Mouse (Mus musculus): Measurements from ENCODE around the gene Vamp2. TPM values are rescaled to one million over a fixed set of nuclear protein-coding genes. Genes with fewer than 3 reads are reported as not detected.
A peak's percentile ranks its signal among the peaks of the same experiment; 100 is the strongest.

Gene Vamp2
- polyA plus RNA-seq, 1 experiment = 51.8 TPM

DNA sequence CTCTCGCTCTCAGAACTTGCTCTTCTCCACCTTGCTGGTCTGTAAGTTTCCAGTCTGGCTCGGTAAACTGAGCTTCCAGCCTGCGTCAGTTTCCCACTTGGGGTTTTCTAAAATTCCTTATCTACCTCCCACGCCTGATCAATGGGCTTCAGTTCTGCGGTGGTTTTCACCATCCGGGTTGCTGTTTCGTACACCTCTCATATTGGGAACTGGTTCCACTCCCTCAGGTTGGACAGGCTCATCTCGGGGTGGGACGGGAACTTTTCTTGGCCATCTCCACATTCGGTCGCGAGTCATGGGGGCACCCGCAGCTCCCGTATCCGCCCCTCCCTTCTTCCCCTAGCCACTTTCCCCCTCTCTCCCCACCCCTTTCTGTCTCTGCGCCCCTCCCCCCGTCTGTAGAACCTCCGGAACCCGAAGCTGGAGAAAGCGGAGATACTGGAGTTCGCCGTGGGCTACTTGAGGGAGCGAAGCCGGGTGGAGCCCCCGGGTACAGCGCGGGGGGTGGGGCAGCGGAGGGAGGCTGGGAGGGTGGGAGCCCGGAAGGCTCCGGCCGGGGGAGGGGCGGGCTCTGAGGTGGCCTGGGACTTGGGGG is 33.5 kb downstream of the Vamp2 start:
- no peak for TF ChIP-seq CEBPB (IDR thresholded peaks at IDR 0.05; ENCODE audit: insufficient read depth, poor library complexity, severe bottlenecking)
- no peak for TF ChIP-seq USF1 (IDR thresholded peaks at IDR 0.05; ENCODE audit: low read depth)
- no peak for TF ChIP-seq E2F4 (IDR thresholded peaks at IDR 0.05; ENCODE audit: insufficient read depth)
- no peak for TF ChIP-seq REST (IDR thresholded peaks at IDR 0.05; ENCODE audit: insufficient read depth, insufficient read length)
- TF ChIP-seq POLR2A (IDR thresholded peaks at IDR 0.05; ENCODE audit: insufficient read length, low read depth) = no peak
- no peak for TF ChIP-seq MYOG (IDR thresholded peaks at IDR 0.05; ENCODE audit: control insufficient read depth in 1 of 3, insufficient read depth in 1 of 3, insufficient read length in 2 of 3, low read depth in 2 of 3)
- no peak for TF ChIP-seq POLR2AphosphoS2 (IDR thresholded peaks at IDR 0.05; ENCODE audit: insufficient read length, low read depth)
- no peak for TF ChIP-seq SRF (IDR thresholded peaks at IDR 0.05; ENCODE audit: control insufficient read depth, insufficient read length, low read depth)
- TF ChIP-seq TCF3 (IDR thresholded peaks at IDR 0.05; ENCODE audit: insufficient read length, low read depth) = no peak
- TF ChIP-seq TCF12 (IDR thresholded peaks at IDR 0.05; ENCODE audit: insufficient read depth, poor library complexity, severe bottlenecking) = no peak
- TF ChIP-seq MAX (IDR thresholded peaks at IDR 0.05; ENCODE audit: low read depth) = no peak
- Histone ChIP-seq H3K79me2 (ENCODE audit: control insufficient read depth, insufficient read depth) (no peaks in the 10 kb centered on the region), H3K4me3 (peak overlapping the region; percentile 68), H3K4me2 (ENCODE audit: low read depth) (peak overlapping the region; percentile 99), H3ac (ENCODE audit: control insufficient read depth, insufficient read length) (peak overlapping the region; percentile 82), H3K27me3 (ENCODE audit: control insufficient read depth, insufficient read depth, insufficient read length) (no peaks in the 10 kb centered on the region), H3K36me3 (ENCODE audit: control insufficient read depth, insufficient read depth) (no peaks in the 10 kb centered on the region)

DNA sequence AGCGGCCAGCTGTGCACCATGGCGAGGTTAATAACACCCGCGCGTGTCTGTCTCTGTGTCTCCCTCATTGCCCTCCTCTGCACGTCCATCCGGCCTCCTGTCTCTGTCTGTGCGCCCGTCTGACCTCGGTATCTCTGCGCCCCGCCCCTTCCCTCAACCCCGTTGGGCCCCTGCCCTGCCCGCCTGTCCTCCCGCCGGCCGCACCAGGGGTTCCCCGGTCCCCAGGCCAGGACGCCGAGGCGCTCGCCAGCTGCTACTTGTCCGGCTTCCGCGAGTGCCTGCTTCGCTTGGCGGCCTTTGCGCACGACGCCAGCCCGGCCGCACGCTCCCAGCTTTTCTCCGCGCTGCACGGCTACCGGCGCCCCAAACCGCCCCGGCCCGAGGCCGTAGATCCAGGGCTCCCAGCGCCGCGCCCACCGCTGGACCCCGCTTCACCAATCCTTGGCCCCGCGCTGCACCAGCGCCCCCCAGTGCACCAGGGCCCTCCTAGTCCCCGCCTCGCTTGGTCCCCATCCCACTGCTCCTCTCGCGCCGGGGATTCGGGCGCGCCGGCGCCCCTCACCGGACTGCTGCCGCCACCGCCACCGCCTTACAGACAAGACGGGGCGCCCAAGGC is 34.2 kb downstream of the Vamp2 start, which contains the start of gene 9130213A22Rik:
Gene 9130213A22Rik (minus strand): TSS at position 254 of the 616 bp plus-strand sequence.
- peak within 1 kb of the TSS; percentile 99 for H3K4me2 ChIP-seq (ENCODE audit: low read depth)
- no peaks in the 10 kb centered on the region for H3K27me3 ChIP-seq (ENCODE audit: control insufficient read depth, insufficient read depth, insufficient read length)
- no peaks in the 10 kb centered on the region for H3K79me2 ChIP-seq (ENCODE audit: control insufficient read depth, insufficient read depth)
- peak within 1 kb of the TSS; percentile 68 for H3K4me3 ChIP-seq
- H3K36me3 ChIP-seq (ENCODE audit: control insufficient read depth, insufficient read depth) = no peaks in the 10 kb centered on the region
- peak within 1 kb of the TSS; percentile 82 for H3ac ChIP-seq (ENCODE audit: control insufficient read depth, insufficient read length)
- TF ChIP-seq USF1 (IDR thresholded peaks at IDR 0.05; ENCODE audit: low read depth) = no peak
- TF ChIP-seq POLR2AphosphoS2 (IDR thresholded peaks at IDR 0.05; ENCODE audit: insufficient read length, low read depth) = peak; percentile 48
- peak in 1 of 3 experiments; percentile 38 for TF ChIP-seq MYOG (IDR thresholded peaks at IDR 0.05; ENCODE audit: control insufficient read depth in 1 of 3, insufficient read depth in 1 of 3, insufficient read length in 2 of 3, low read depth in 2 of 3)
- peak; percentile 72 for TF ChIP-seq POLR2A (IDR thresholded peaks at IDR 0.05; ENCODE audit: insufficient read length, low read depth)
- TF ChIP-seq MYOD1 (IDR thresholded peaks at IDR 0.05; ENCODE audit: control insufficient read depth in 1 of 3, insufficient read length in 2 of 3, low read depth in 2 of 3) = peak in 1 of 3 experiments; percentile 56
- TF ChIP-seq TCF3 (IDR thresholded peaks at IDR 0.05; ENCODE audit: insufficient read length, low read depth) = no peak

GRCm38 (mm10) chr11:69123056-69123692 is 34.9 kb downstream of the Vamp2 start:
- H3K36me3 ChIP-seq (ENCODE audit: control insufficient read depth, insufficient read depth) = no peaks in the 10 kb centered on the region
- H3K27me3 ChIP-seq (ENCODE audit: control insufficient read depth, insufficient read depth, insufficient read length) = no peaks in the 10 kb centered on the region
- H3K79me2 ChIP-seq (ENCODE audit: control insufficient read depth, insufficient read depth) = no peaks in the 10 kb centered on the region
- peak overlapping the region; percentile 82 for H3K4me2 ChIP-seq (ENCODE audit: low read depth)
- peak; percentile 40 for TF ChIP-seq USF1 (IDR thresholded peaks at IDR 0.05; ENCODE audit: low read depth)
- no peak for TF ChIP-seq REST (IDR thresholded peaks at IDR 0.05; ENCODE audit: insufficient read depth, insufficient read length)
- peak; percentile 39; the same call in 1 of the 2 replicates for TF ChIP-seq CEBPB (IDR thresholded peaks at IDR 0.05; ENCODE audit: insufficient read depth, poor library complexity, severe bottlenecking)
- TF ChIP-seq POLR2AphosphoS2 (IDR thresholded peaks at IDR 0.05; ENCODE audit: insufficient read length, low read depth) = no peak
- H3K4me3 ChIP-seq = peak overlapping the region; percentile 68
- peak overlapping the region; percentile 82 for H3ac ChIP-seq (ENCODE audit: control insufficient read depth, insufficient read length)

- no peaks in the 10 kb centered on the region for H3K79me2 ChIP-seq (ENCODE audit: control insufficient read depth, insufficient read depth)
- no peaks in the 10 kb centered on the region for H3K27me3 ChIP-seq (ENCODE audit: control insufficient read depth, insufficient read depth, insufficient read length)
- H3K4me3 ChIP-seq = peak overlapping the region; percentile 68
- TF ChIP-seq E2F4 (IDR thresholded peaks at IDR 0.05; ENCODE audit: insufficient read depth) (peak; percentile 42), USF1 (IDR thresholded peaks at IDR 0.05; ENCODE audit: low read depth) (no peak), MAX (IDR thresholded peaks at IDR 0.05; ENCODE audit: low read depth) (no peak)
- peak overlapping the region; percentile 82 for H3K4me2 ChIP-seq (ENCODE audit: low read depth)
- peak overlapping the region; percentile 82 for H3ac ChIP-seq (ENCODE audit: control insufficient read depth, insufficient read length)
- H3K36me3 ChIP-seq (ENCODE audit: control insufficient read depth, insufficient read depth) = no peaks in the 10 kb centered on the region
Measured at GRCm38 (mm10) chr11:69123693-69124497, 35.6 kb downstream of the Vamp2 start.

- Histone ChIP-seq H3K36me3 (ENCODE audit: control insufficient read depth, insufficient read depth) (no peaks in the 10 kb centered on the region), H3ac (ENCODE audit: control insufficient read depth, insufficient read length) (no peak overlapping the region), H3K4me2 (ENCODE audit: low read depth) (no peak overlapping the region), H3K79me2 (ENCODE audit: control insufficient read depth, insufficient read depth) (no peaks in the 10 kb centered on the region), H3K4me3 (peak overlapping the region; percentile 68), H3K27me3 (ENCODE audit: control insufficient read depth, insufficient read depth, insufficient read length) (no peaks in the 10 kb centered on the region)
- TF ChIP-seq REST (IDR thresholded peaks at IDR 0.05; ENCODE audit: insufficient read depth, insufficient read length) (no peak), E2F4 (IDR thresholded peaks at IDR 0.05; ENCODE audit: insufficient read depth) (peak; percentile 20), SRF (IDR thresholded peaks at IDR 0.05; ENCODE audit: control insufficient read depth, insufficient read length, low read depth) (no peak)
Measured at GRCm38 (mm10) chr11:69124498-69124847, 36.2 kb downstream of the Vamp2 start.
